ENCODE assay signal across 8 mouse cellular contexts in genomic region chr9:110407311-110408098, GRCm38 (mm10). TPM values are rescaled to one million over a fixed set of nuclear protein-coding genes. Genes with fewer than 3 reads are reported as not detected.
DNase-seq lines count a peak whose midpoint lies in the region; ATAC-seq and TF ChIP-seq lines count a peak whose summit lies in the region.

No protein-coding gene starts in this region.

- peak overlapping the region; percentile 87 for H3K4me2 ChIP-seq in neural tube, embryonic 11.5 days (ENCODE audit: low read depth)
- H3K4me2 ChIP-seq in hindbrain, postnatal 0 days (ENCODE audit: low read depth, low read length), result peak overlapping the region; percentile 84
- H3K4me2 ChIP-seq in midbrain, embryonic 15.5 days, result peak overlapping the region; percentile 88

- WGBS in neural tube, embryonic 11.5 days, result 5% methylated on average over 31 of the region's 41 CpGs
- WGBS in embryonic facial prominence, embryonic 10.5 days, result 2% methylated on average over 41 of the region's 41 CpGs
- 1% methylated on average over 41 of the region's 41 CpGs for WGBS in hindbrain, postnatal 0 days
- WGBS in midbrain, embryonic 15.5 days, result 1% methylated on average over 41 of the region's 41 CpGs

- H3K27me3 ChIP-seq in neural tube, embryonic 11.5 days (ENCODE audit: control insufficient read depth, insufficient read depth, low read length), result no peaks in the 10 kb centered on the region
- no peaks in the 10 kb centered on the region for H3K27me3 ChIP-seq in embryonic facial prominence, embryonic 10.5 days (replicated peaks; ENCODE audit: low read depth, poor library complexity, severe bottlenecking)
- H3K27me3 ChIP-seq in hindbrain, postnatal 0 days (ENCODE audit: insufficient read depth, low read length), result no peaks in the 10 kb centered on the region
- H3K27me3 ChIP-seq in midbrain, embryonic 15.5 days (replicated peaks), result no peaks in the 10 kb centered on the region

- peak; percentile 67 for ATAC-seq in neural tube, embryonic 11.5 days (ENCODE audit: insufficient read depth, low FRiP score, low TSS enrichment)
- ATAC-seq in hindbrain, postnatal 0 days, result peak; percentile 74
- ATAC-seq in midbrain, embryonic 15.5 days (replicated peaks), result peak; percentile 74

- H3K27ac ChIP-seq in neural tube, embryonic 11.5 days (ENCODE audit: low read depth, low read length), result peak overlapping the region; percentile 49
- H3K27ac ChIP-seq in embryonic facial prominence, embryonic 10.5 days (replicated peaks), result peak overlapping the region; percentile 90
- H3K27ac ChIP-seq in hindbrain, postnatal 0 days, result peak overlapping the region; percentile 90
- H3K27ac ChIP-seq in midbrain, embryonic 15.5 days, result peak overlapping the region; percentile 85

- H3K4me1 ChIP-seq in neural tube, embryonic 11.5 days (ENCODE audit: control insufficient read depth, insufficient read depth, low read length), result peaks cover 5% of the 10 kb centered on the region
- peaks cover 24% of the 10 kb centered on the region for H3K4me1 ChIP-seq in embryonic facial prominence, embryonic 10.5 days
- 0 out of 2 replicates have a peak, but pooled peaks cover 13% of the 10 kb centered on the region for H3K4me1 ChIP-seq in hindbrain, postnatal 0 days (ENCODE audit: insufficient read depth, low read length)
- H3K4me1 ChIP-seq in midbrain, embryonic 15.5 days, result peaks cover 25% of the 10 kb centered on the region

- DNase-seq in adrenal gland, adult (ENCODE audit: inconsistent age in 2 of 2, low spot score in 1 of 2), result peak; percentile 41 to 81
- no peak for DNase-seq in adrenal gland, postnatal 4 days (ENCODE audit: low spot score in 2 of 2)
- DNase-seq in neural tube, embryonic 11.5 days (ENCODE audit: low spot score), result no peak
- DNase-seq in neural tube, embryonic 10.5 days (ENCODE audit: extremely low spot score, low spot score), result no peak
- no peak for DNase-seq in embryonic facial prominence, embryonic 10.5 days (ENCODE audit: low spot score)
- peak; percentile 22 for DNase-seq in hindbrain, postnatal 0 days (ENCODE audit: low spot score)
- no peak for DNase-seq in right cerebral cortex, adult 2 months (ENCODE audit: low spot score in 2 of 2)

- H3K9ac ChIP-seq in neural tube, embryonic 11.5 days (ENCODE audit: low read length), result peak overlapping the region; percentile 82
- H3K9ac ChIP-seq in hindbrain, postnatal 0 days (replicated peaks; ENCODE audit: low read length), result peak overlapping the region; percentile 84
- H3K9ac ChIP-seq in midbrain, embryonic 15.5 days, result peak overlapping the region; percentile 87

- no peaks in the 10 kb centered on the region; the same call in 1 of the 2 replicates for H3K36me3 ChIP-seq in neural tube, embryonic 11.5 days (ENCODE audit: control insufficient read depth, insufficient read depth, low read length)
- peaks cover 22% of the 10 kb centered on the region for H3K36me3 ChIP-seq in embryonic facial prominence, embryonic 10.5 days (replicated peaks)
- H3K36me3 ChIP-seq in hindbrain, postnatal 0 days (ENCODE audit: insufficient read depth, low read length), result no peaks in the 10 kb centered on the region; the same call in 1 of the 2 replicates
- no peaks in the 10 kb centered on the region for H3K36me3 ChIP-seq in midbrain, embryonic 15.5 days (replicated peaks)

- no peak for TF ChIP-seq CTCF in hindbrain, postnatal 0 days (IDR thresholded peaks at IDR 0.05; ENCODE audit: low read depth)

- no peaks in the 10 kb centered on the region for H3K9me3 ChIP-seq in neural tube, embryonic 11.5 days (ENCODE audit: control insufficient read depth, low read length)
- no peaks in the 10 kb centered on the region for H3K9me3 ChIP-seq in embryonic facial prominence, embryonic 10.5 days
- H3K9me3 ChIP-seq in hindbrain, postnatal 0 days (ENCODE audit: low read length), result no peaks in the 10 kb centered on the region
- no peaks in the 10 kb centered on the region for H3K9me3 ChIP-seq in midbrain, embryonic 15.5 days

- H3K4me3 ChIP-seq in neural tube, embryonic 11.5 days (ENCODE audit: low read depth, low read length), result peak overlapping the region; percentile 85
- H3K4me3 ChIP-seq in embryonic facial prominence, embryonic 10.5 days, result peak overlapping the region; percentile 88
- H3K4me3 ChIP-seq in hindbrain, postnatal 0 days (ENCODE audit: low read length), result peak overlapping the region; percentile 71
- H3K4me3 ChIP-seq in midbrain, embryonic 15.5 days, result peak overlapping the region; percentile 86

RNA-seq across cellular contexts. Expression of gene Ptpn23, which starts 0.5 kb away (rescaled TPM):
- 10 to 100 TPM; 55.4 to 64.8 TPM for total RNA-seq in adrenal gland, postnatal 4 days (2021)
- 15.4 and 15.9 TPM in 2 replicates for polyA plus RNA-seq in neural tube, embryonic 11.5 days (2014; fragmentation: Nextera tagmentation; extraction: Ambion mirVana)
- 15.1 and 15.5 TPM in 2 replicates for polyA plus RNA-seq in embryonic facial prominence, embryonic 10.5 days (2016; fragmentation: Nextera tagmentation; extraction: Ambion mirVana)
- 23.4 and 31.6 TPM in 2 replicates for total RNA-seq in hindbrain, postnatal 0 days (2014; rRNA removed)
- 12.0 and 13.2 TPM in 2 replicates for polyA plus RNA-seq in hindbrain, postnatal 0 days (2015; fragmentation: Nextera tagmentation; extraction: Ambion mirVana)
- polyA plus RNA-seq in midbrain, embryonic 15.5 days (2015; fragmentation: Nextera tagmentation; extraction: Ambion mirVana), result 25.8 and 27.8 TPM in 2 replicates

RNA-seq across cellular contexts. Expression of gene Ngp, which starts 12.0 kb away (rescaled TPM):
- total RNA-seq in adrenal gland, postnatal 4 days (2021), result 10 to 100 TPM; 24.9 to 79.3 TPM
- polyA plus RNA-seq in neural tube, embryonic 11.5 days (2014; fragmentation: Nextera tagmentation; extraction: Ambion mirVana), result 0.78 and 0.88 TPM in 2 replicates
- not detected in 2 replicates for polyA plus RNA-seq in embryonic facial prominence, embryonic 10.5 days (2016; fragmentation: Nextera tagmentation; extraction: Ambion mirVana)
- total RNA-seq in hindbrain, postnatal 0 days (2014; rRNA removed), result 0.16 and 0.54 TPM in 2 replicates
- 0.96 and 1.6 TPM in 2 replicates for polyA plus RNA-seq in hindbrain, postnatal 0 days (2015; fragmentation: Nextera tagmentation; extraction: Ambion mirVana)
- 1.1 and 2.3 TPM in 2 replicates for polyA plus RNA-seq in midbrain, embryonic 15.5 days (2015; fragmentation: Nextera tagmentation; extraction: Ambion mirVana)

Comparison
In these comparisons a context has a peak if more than half of its experiments do, and no peak if none do; other contexts are left out.
1. DNase-seq: peak in adrenal gland, adult (2 of 2) and hindbrain, postnatal 0 days (single experiment); none in adrenal gland, postnatal 4 days (0 of 2), neural tube, embryonic 11.5 days (single experiment), neural tube, embryonic 10.5 days (single experiment), embryonic facial prominence, embryonic 10.5 days (single experiment) and right cerebral cortex, adult 2 months (0 of 2).
2. Peak in every context shown above with its lines, with median percentiles within 50 percentile points of each other: ATAC-seq, H3K27ac ChIP-seq, H3K4me2 ChIP-seq, H3K4me3 ChIP-seq and H3K9ac ChIP-seq.